Mouse (Mus musculus) thymus, postnatal 14 days (tissue): Measurements from ENCODE around the gene Fabp3.

ENCODE experiments used
- DNase-seq: peaks from one replicate; pipeline ENCODE4 v3.0.0; 2021

The Fabp3 gene

GRCm38 (mm10) chr4:130308231-130309081 is at the start of gene Fabp3, which contains the start of gene Gm10570:
TSS of gene Fabp3 (plus strand) at chr4:130308595.
TSS of gene Gm10570 (minus strand) at chr4:130308674.
- no peak for DNase-seq

GRCm38 (mm10) chr4:130260406-130260805 is 48.0 kb upstream of the Fabp3 start:
- no peak for DNase-seq

- DNase-seq: no peak
Measured at GRCm38 (mm10) chr4:130264131-130264530, 44.3 kb upstream of the Fabp3 start.

DNA sequence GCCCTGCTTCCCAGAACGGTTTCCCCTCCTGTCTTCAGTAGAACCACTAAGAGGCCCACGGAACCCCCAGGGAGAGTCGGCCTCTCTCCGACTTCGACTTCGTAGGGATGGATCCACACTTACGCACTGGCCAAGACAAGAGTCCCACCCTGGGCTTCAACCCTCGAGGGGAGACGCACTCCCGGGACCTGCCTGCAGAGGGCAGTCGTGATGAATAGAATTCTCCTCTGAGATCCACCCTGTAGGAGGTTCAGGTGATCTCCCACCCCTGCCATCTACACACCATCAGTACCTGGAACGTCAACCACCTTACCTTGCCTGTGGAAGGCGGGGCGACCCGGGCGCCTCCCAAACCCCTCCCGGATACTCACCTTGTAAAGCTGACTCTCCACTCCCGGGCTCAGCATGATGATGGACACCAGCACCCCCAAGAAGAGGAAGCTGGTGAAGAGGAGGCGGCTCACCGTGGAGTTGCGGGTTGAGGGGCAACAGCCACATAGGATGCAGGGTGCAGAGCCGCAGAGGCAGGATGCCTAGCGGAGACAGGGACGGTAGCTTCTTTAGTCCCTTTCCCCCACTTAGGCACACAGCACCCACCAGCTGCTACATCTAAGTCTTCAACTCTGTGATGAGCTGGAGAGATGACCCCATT is 43.6 kb upstream of the Fabp3 start:
- peak; percentile 59 for DNase-seq

GRCm38 (mm10) chr4:130266601-130267000 is 41.8 kb upstream of the Fabp3 start:
- no peak for DNase-seq

DNA sequence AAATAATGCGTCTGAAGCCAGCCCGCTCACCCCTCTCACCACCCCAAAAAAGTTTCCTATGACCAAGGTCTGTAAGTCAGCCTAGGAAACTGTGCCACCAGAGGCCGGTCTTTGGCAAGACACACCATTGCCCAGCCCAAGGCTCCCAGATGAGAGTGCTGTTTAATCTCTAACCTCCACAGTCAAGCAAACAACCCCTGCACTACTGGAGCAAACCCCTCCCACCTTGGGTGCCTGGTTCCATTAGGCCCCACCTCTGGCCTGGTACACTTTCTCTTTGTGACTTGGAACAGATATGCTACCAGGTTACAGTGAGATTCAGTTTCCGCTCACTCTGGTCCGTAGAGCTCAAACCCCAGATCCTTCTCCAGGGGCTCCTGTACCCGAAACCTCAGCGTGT is 41.3 kb upstream of the Fabp3 start:
- DNase-seq: no peak

DNA sequence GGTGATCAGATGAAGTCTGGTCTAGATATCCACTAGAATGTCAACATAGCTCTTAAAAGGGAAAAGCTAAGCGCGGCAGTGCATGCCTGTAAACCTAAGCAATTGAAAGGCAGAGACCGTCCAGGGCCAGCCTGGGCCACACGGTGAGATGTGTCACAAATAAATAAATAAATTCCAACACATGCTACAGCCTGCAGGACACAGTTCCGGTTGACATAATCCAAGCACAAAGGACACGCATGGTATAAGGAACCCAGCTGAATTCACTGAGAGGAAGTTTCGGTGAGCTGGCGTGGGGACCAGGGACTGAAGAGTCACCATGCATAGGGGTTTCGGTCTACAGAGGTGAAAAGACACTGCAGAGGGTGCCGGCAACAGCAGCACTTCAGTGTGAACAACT is 39.7 kb upstream of the Fabp3 start:
- DNase-seq: no peak

DNA sequence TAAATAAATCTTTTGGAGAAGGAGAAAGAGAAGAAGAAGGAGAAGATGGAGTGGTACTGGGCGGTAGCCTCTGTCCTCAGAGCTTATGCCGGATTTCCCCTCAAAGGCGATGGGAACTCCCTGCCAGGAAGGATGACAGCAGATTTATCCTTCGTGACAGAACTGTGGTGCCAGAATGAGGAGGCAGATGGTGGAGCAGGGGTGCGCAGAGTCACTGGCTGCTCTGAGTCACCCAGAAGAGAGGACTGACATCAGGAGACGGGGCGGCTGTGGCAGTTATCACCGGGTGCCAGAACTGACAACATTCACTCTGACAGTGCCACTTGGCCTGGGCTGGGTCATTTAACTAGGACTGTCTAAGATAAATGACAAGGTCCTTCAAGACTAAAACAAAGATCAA is 38.3 kb upstream of the Fabp3 start:
- no peak for DNase-seq

DNA sequence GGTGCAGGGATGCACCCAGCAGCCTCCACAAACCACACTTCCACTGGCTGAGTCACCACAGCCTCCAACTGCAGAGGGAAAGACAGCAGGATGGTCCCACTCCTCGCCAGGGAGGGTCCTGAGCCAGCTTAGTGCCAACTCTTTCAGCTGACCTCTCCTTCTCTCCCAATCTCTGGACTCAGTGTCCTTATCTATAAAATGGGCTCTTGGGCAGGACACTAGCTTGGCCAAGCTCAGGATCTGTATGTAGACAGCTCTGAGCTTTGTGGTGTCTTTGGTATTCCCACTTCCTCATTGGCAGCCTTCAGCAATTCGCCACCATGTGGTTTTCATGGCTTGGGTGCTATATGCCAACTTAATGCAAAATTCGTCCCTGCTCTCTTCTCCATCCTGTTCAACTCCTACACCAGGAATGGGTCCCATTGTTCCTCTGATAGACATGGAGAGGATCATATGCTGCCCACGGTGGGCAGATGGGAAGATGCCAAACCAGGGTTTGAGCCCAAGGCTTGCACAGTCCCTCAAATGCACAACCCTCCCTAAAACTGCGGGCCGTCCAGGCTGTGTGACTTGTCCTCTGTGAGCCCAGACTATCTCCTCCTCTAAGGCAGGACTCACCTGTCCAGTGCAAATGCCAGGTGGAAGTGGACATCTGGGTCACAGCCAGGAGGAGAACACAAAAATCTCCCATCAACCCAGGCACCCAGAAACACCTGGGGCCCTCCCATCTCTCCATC is 37.6 kb upstream of the Fabp3 start:
- no peak for DNase-seq

GRCm38 (mm10) chr4:130273698-130274345 is 34.6 kb upstream of the Fabp3 start:
- no peak for DNase-seq

- DNase-seq: no peak
Measured at GRCm38 (mm10) chr4:130274346-130275015, 33.9 kb upstream of the Fabp3 start.

- DNase-seq: no peak
Measured at GRCm38 (mm10) chr4:130275016-130275822, 33.2 kb upstream of the Fabp3 start.

DNA sequence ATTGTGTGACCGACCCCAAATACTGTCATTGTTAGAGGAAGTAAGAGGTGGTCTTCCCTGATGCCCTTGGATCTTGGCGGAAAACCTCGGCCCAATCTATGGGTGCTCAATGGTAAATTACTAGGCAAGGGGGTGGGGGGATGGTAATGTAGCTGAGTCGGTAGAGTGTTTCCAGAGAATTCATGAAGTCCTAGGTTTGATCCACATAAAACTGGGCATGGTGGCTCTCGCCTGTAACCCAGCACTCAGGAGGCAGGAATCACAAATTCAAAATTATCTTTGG is 32.6 kb upstream of the Fabp3 start:
- DNase-seq: no peak

- DNase-seq: no peak
Measured at GRCm38 (mm10) chr4:130276573-130277176, 31.7 kb upstream of the Fabp3 start.

DNA sequence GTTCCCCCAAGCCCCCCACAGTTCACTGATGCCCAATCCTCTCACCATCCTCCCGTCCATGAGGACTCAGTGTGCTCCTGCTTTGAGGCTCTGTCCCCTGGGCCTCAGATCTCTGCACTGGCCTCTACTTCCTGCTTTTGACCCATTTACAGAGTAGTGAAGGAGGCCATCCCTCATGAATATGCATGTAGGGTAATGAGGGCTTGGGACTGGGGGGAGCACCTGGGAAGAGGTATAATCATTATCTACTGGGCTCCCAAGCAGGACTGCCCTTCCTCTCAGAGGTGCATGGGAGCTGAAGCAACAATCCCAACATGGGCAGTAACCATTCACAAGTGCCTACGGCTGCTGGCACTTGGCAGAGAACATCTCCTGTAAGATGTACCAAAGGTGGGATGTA is 29.3 kb upstream of the Fabp3 start, which contains the start of gene Serinc2:
Gene Serinc2, minus strand, starts transcription at position 101 of the 400 bp plus-strand sequence.
- no peak for DNase-seq

GRCm38 (mm10) chr4:130282856-130283255 is 25.5 kb upstream of the Fabp3 start:
- no peak for DNase-seq

DNA sequence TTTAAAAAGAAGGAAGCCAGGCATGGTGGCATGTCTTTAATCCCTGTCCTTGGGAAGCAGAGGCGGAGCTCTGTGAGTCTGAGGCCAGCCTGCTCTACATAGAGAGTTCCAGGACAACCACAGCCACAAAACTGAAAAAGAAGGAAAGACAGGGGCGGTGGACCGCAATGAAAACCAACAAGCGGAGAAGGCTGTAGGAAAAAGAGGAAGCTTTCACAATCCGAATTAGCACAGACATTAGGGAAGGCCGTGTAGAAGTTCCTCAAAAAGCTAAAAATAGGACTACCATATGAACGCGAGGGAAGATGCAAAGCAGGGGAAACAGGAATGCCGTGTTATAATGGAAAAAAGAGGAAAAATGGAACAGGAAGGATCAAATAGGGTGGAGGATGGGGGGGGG is 24.6 kb upstream of the Fabp3 start:
- no peak for DNase-seq

DNA sequence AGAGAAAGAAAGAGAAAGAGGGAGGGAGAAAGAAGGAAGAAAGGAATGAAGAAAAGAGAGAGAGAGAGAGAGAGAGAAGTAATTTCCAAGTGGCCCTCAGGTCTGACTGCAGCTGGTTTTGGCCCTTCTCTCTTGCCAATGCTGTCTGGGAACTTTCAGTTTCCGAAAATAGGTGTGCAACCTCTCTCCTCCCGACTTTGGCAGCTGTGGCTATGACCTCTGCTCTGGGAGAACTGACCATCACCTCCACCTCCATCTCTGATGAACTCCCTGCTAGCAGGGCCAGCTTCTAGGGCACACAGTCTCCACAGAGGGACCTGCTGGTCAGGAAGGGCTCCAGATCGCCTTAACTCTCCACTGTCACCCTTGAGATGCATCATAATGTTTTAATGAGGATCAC is 21.9 kb upstream of the Fabp3 start:
- DNase-seq: no peak

GRCm38 (mm10) chr4:130289824-130290223 is 18.6 kb upstream of the Fabp3 start:
- DNase-seq: no peak

- peak; percentile 67 for DNase-seq
Measured at GRCm38 (mm10) chr4:130292271-130292670, 16.1 kb upstream of the Fabp3 start.

DNA sequence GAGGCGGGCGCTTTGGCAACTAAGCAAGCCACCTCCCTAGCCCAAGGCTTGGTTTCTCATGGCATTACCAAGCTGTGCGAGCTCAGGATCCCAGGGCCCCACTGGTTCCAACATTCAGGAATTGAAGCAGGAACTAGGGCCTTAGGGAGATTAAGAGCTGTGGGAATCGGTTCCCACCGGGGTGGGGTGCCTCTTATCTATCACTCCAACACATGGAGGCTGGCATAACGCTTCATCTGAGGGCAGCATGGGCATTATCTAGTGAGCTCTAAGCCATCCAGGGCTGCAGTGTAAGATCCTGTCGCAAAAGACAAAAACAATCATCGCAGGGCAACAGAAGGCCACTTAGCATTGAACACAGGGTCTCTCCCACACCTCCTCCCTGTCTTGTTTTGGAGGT is 13.9 kb upstream of the Fabp3 start:
- DNase-seq: no peak
